Mouse (Mus musculus): ENCODE measurements around the gene Smyd3. TPM values are rescaled to one million over a fixed set of nuclear protein-coding genes. Genes with fewer than 3 reads are reported as not detected.

The Smyd3 gene
- polyA plus RNA-seq, 1 experiment from 2014 or later: 12.6 TPM

- 82% methylated on average over 4 of the region's 4 CpGs for WGBS (ENCODE audit: insufficient replicate concordance)
- Histone ChIP-seq H3K4me1 (ENCODE audit: control insufficient read depth, insufficient read depth, low read length) (peaks cover 4% of the 10 kb centered on the region; the same call in 1 of the 2 replicates), H3K36me3 (ENCODE audit: control insufficient read depth, insufficient read depth, low read length) (no peaks in the 10 kb centered on the region), H3K9ac (ENCODE audit: low read depth, low read length) (no peak overlapping the region), H3K4me2 (no peak overlapping the region), H3K27ac (ENCODE audit: low read depth, low read length) (no peak overlapping the region), H3K27me3 (ENCODE audit: control insufficient read depth, insufficient read depth, low read length) (no peaks in the 10 kb centered on the region), H3K9me3 (replicated peaks; ENCODE audit: control insufficient read depth, low read length) (no peaks in the 10 kb centered on the region), H3K4me3 (ENCODE audit: low read depth, low read length) (no peak overlapping the region)
- ATAC-seq (replicated peaks; ENCODE audit: insufficient number of reproducible peaks, low FRiP score, low TSS enrichment): no peak
Measured at GRCm38 (mm10) chr1:179480862-179481261, 37.0 kb downstream of the Smyd3 start.

GRCm38 (mm10) chr1:179477157-179477902 lies 40.5 kb downstream of the Smyd3 start:
- peaks cover 6% of the 10 kb centered on the region; the same call in 1 of the 2 replicates for H3K9me3 ChIP-seq (replicated peaks; ENCODE audit: control insufficient read depth, low read length)
- H3K4me3 ChIP-seq (ENCODE audit: low read depth, low read length): no peak overlapping the region
- 73% methylated on average over 5 of the region's 5 CpGs for WGBS (ENCODE audit: insufficient replicate concordance)
- H3K4me1 ChIP-seq (ENCODE audit: control insufficient read depth, insufficient read depth, low read length): peaks cover 6% of the 10 kb centered on the region
- no peak overlapping the region for H3K9ac ChIP-seq (ENCODE audit: low read depth, low read length)
- no peaks in the 10 kb centered on the region for H3K27me3 ChIP-seq (ENCODE audit: control insufficient read depth, insufficient read depth, low read length)
- H3K4me2 ChIP-seq: no peak overlapping the region
- no peak for ATAC-seq (replicated peaks; ENCODE audit: insufficient number of reproducible peaks, low FRiP score, low TSS enrichment)
- H3K27ac ChIP-seq (ENCODE audit: low read depth, low read length): no peak overlapping the region
- H3K36me3 ChIP-seq (ENCODE audit: control insufficient read depth, insufficient read depth, low read length): no peaks in the 10 kb centered on the region

- H3K9me3 ChIP-seq (replicated peaks; ENCODE audit: control insufficient read depth, low read length): peaks cover 6% of the 10 kb centered on the region; the same call in 1 of the 2 replicates
- H3K4me3 ChIP-seq (ENCODE audit: low read depth, low read length): no peak overlapping the region
- no peaks in the 10 kb centered on the region for H3K27me3 ChIP-seq (ENCODE audit: control insufficient read depth, insufficient read depth, low read length)
- H3K9ac ChIP-seq (ENCODE audit: low read depth, low read length): no peak overlapping the region
- no peak overlapping the region for H3K27ac ChIP-seq (ENCODE audit: low read depth, low read length)
- no peak for ATAC-seq (replicated peaks; ENCODE audit: insufficient number of reproducible peaks, low FRiP score, low TSS enrichment)
- no peaks in the 10 kb centered on the region for H3K36me3 ChIP-seq (ENCODE audit: control insufficient read depth, insufficient read depth, low read length)
- H3K4me2 ChIP-seq: no peak overlapping the region
- WGBS (ENCODE audit: insufficient replicate concordance): 53% methylated on average over 6 of the region's 6 CpGs
- peaks cover 6% of the 10 kb centered on the region for H3K4me1 ChIP-seq (ENCODE audit: control insufficient read depth, insufficient read depth, low read length)
Measured at GRCm38 (mm10) chr1:179476461-179477156, 41.2 kb downstream of the Smyd3 start.

- no peak overlapping the region for H3K27ac ChIP-seq (ENCODE audit: low read depth, low read length)
- 47% methylated on average over 8 of the region's 8 CpGs for WGBS (ENCODE audit: insufficient replicate concordance)
- no peaks in the 10 kb centered on the region for H3K27me3 ChIP-seq (ENCODE audit: control insufficient read depth, insufficient read depth, low read length)
- no peak overlapping the region for H3K4me2 ChIP-seq
- H3K4me3 ChIP-seq (ENCODE audit: low read depth, low read length): no peak overlapping the region
- H3K36me3 ChIP-seq (ENCODE audit: control insufficient read depth, insufficient read depth, low read length): no peaks in the 10 kb centered on the region
- H3K9ac ChIP-seq (ENCODE audit: low read depth, low read length): no peak overlapping the region
- ATAC-seq (replicated peaks; ENCODE audit: insufficient number of reproducible peaks, low FRiP score, low TSS enrichment): 0 out of 2 replicates have a peak, but pooled peaks have one; percentile 33
- H3K9me3 ChIP-seq (replicated peaks; ENCODE audit: control insufficient read depth, low read length): peaks cover 6% of the 10 kb centered on the region; the same call in 1 of the 2 replicates
- H3K4me1 ChIP-seq (ENCODE audit: control insufficient read depth, insufficient read depth, low read length): peaks cover 6% of the 10 kb centered on the region
Measured at GRCm38 (mm10) chr1:179474776-179475175, 43.1 kb downstream of the Smyd3 start.

- H3K4me1 ChIP-seq (ENCODE audit: control insufficient read depth, insufficient read depth, low read length): peaks cover 6% of the 10 kb centered on the region
- H3K9ac ChIP-seq (ENCODE audit: low read depth, low read length): no peak overlapping the region
- 65% methylated on average over 17 of the region's 17 CpGs for WGBS (ENCODE audit: insufficient replicate concordance)
- ATAC-seq (replicated peaks; ENCODE audit: insufficient number of reproducible peaks, low FRiP score, low TSS enrichment): no peak
- no peak overlapping the region for H3K27ac ChIP-seq (ENCODE audit: low read depth, low read length)
- H3K4me2 ChIP-seq: no peak overlapping the region
- no peak overlapping the region for H3K4me3 ChIP-seq (ENCODE audit: low read depth, low read length)
- H3K36me3 ChIP-seq (ENCODE audit: control insufficient read depth, insufficient read depth, low read length): no peaks in the 10 kb centered on the region
- H3K9me3 ChIP-seq (replicated peaks; ENCODE audit: control insufficient read depth, low read length): peaks cover 6% of the 10 kb centered on the region; the same call in 1 of the 2 replicates
- H3K27me3 ChIP-seq (ENCODE audit: control insufficient read depth, insufficient read depth, low read length): no peaks in the 10 kb centered on the region
Measured at GRCm38 (mm10) chr1:179473920-179474643, 43.8 kb downstream of the Smyd3 start.

- Histone ChIP-seq H3K4me2 (no peak overlapping the region), H3K36me3 (ENCODE audit: control insufficient read depth, insufficient read depth, low read length) (no peaks in the 10 kb centered on the region), H3K4me3 (ENCODE audit: low read depth, low read length) (no peak overlapping the region), H3K9ac (ENCODE audit: low read depth, low read length) (no peak overlapping the region), H3K27ac (ENCODE audit: low read depth, low read length) (no peak overlapping the region), H3K9me3 (replicated peaks; ENCODE audit: control insufficient read depth, low read length) (peaks cover 4% of the 10 kb centered on the region; the same call in 1 of the 2 replicates), H3K4me1 (ENCODE audit: control insufficient read depth, insufficient read depth, low read length) (no peaks in the 10 kb centered on the region), H3K27me3 (ENCODE audit: control insufficient read depth, insufficient read depth, low read length) (no peaks in the 10 kb centered on the region)
- WGBS (ENCODE audit: insufficient replicate concordance): 89% methylated on average over 8 of the region's 8 CpGs
- ATAC-seq (replicated peaks; ENCODE audit: insufficient number of reproducible peaks, low FRiP score, low TSS enrichment): no peak
Measured at GRCm38 (mm10) chr1:179467970-179468369, 49.9 kb downstream of the Smyd3 start.

GRCm38 (mm10) chr1:179462376-179462775 lies 55.5 kb downstream of the Smyd3 start:
- no peak overlapping the region for H3K9ac ChIP-seq (ENCODE audit: low read depth, low read length)
- no peaks in the 10 kb centered on the region for H3K36me3 ChIP-seq (ENCODE audit: control insufficient read depth, insufficient read depth, low read length)
- H3K4me2 ChIP-seq: no peak overlapping the region
- no peaks in the 10 kb centered on the region for H3K9me3 ChIP-seq (replicated peaks; ENCODE audit: control insufficient read depth, low read length)
- H3K4me1 ChIP-seq (ENCODE audit: control insufficient read depth, insufficient read depth, low read length): no peaks in the 10 kb centered on the region
- 81% methylated on average over 5 of the region's 5 CpGs for WGBS (ENCODE audit: insufficient replicate concordance)
- H3K27me3 ChIP-seq (ENCODE audit: control insufficient read depth, insufficient read depth, low read length): no peaks in the 10 kb centered on the region
- H3K27ac ChIP-seq (ENCODE audit: low read depth, low read length): no peak overlapping the region
- ATAC-seq (replicated peaks; ENCODE audit: insufficient number of reproducible peaks, low FRiP score, low TSS enrichment): no peak
- H3K4me3 ChIP-seq (ENCODE audit: low read depth, low read length): no peak overlapping the region

GRCm38 (mm10) chr1:179461019-179461814 lies 56.6 kb downstream of the Smyd3 start:
- 81% methylated on average over 22 of the region's 22 CpGs for WGBS (ENCODE audit: insufficient replicate concordance)
- Histone ChIP-seq H3K27ac (ENCODE audit: low read depth, low read length) (no peak overlapping the region), H3K4me3 (ENCODE audit: low read depth, low read length) (no peak overlapping the region), H3K4me1 (ENCODE audit: control insufficient read depth, insufficient read depth, low read length) (no peaks in the 10 kb centered on the region), H3K36me3 (ENCODE audit: control insufficient read depth, insufficient read depth, low read length) (no peaks in the 10 kb centered on the region), H3K4me2 (no peak overlapping the region), H3K9ac (ENCODE audit: low read depth, low read length) (no peak overlapping the region), H3K9me3 (replicated peaks; ENCODE audit: control insufficient read depth, low read length) (no peaks in the 10 kb centered on the region), H3K27me3 (ENCODE audit: control insufficient read depth, insufficient read depth, low read length) (no peaks in the 10 kb centered on the region)
- no peak for ATAC-seq (replicated peaks; ENCODE audit: insufficient number of reproducible peaks, low FRiP score, low TSS enrichment)

Measured in heart, embryonic 11.5 days (tissue).